Mouse (Mus musculus): ENCODE data around the gene Atg2a. TPM values are rescaled to one million over a fixed set of nuclear protein-coding genes. Genes with fewer than 3 reads are reported as not detected.

Atg2a gene
- total RNA-seq, 2 experiments from 2014 or later, result 40.0 to 41.1 TPM

Small RNA genes lying within 50 kb of the gene (microRNA-seq; reads per million reads assigned to microRNA genes)
- gene Mir192, result 236 reads per million, percentile 57 among the genes with 10 or more reads in this experiment
- 65.7 reads per million, percentile 41 among the genes with 10 or more reads in this experiment for gene Mir194-2

Other genes with a start within 250 kb of the Atg2a start
- gene Capn1, start 225.8 kb upstream of the Atg2a start, total RNA-seq (2021), result 10 to 100 TPM; 28.5 to 43.9 TPM
- 10 to 100 TPM; 45.8 to 48.1 TPM for gene Syvn1, start 195.1 kb upstream of the Atg2a start, total RNA-seq (2021)
- gene Mrpl49, start 183.9 kb upstream of the Atg2a start, total RNA-seq (2021), result 10 to 100 TPM; 55.6 to 63.5 TPM
- 1,000 to 10,000 TPM; 1,446 to 1,549 TPM for gene Fau, start 183.8 kb upstream of the Atg2a start, total RNA-seq (2021)
- 10 to 100 TPM; 28.0 to 31.0 TPM for gene Znhit2, start 180.5 kb upstream of the Atg2a start, total RNA-seq (2021)
- gene Tm7sf2, start 173.3 kb upstream of the Atg2a start, total RNA-seq (2021), result 10 to 100 TPM; 17.0 to 25.1 TPM
- gene Vps51, start 164.4 kb upstream of the Atg2a start, total RNA-seq (2021), result 10 to 100 TPM; 80.2 to 83.4 TPM
- gene Tmem262, start 161.6 kb upstream of the Atg2a start, total RNA-seq (2021), result not detected
- gene Gm28374, start 159.4 kb upstream of the Atg2a start, total RNA-seq (2021), result under 1 TPM in 1 of 2 experiments, not detected in 1; 0.95 TPM
- gene Zfpl1, start 156.7 kb upstream of the Atg2a start, total RNA-seq (2021), result 10 to 100 TPM; 49.6 to 52.9 TPM
- 10 to 100 TPM; 12.4 to 13.7 TPM for gene Cdca5, start 156.7 kb upstream of the Atg2a start, total RNA-seq (2021)
- gene AC131692.1, start 147.2 kb upstream of the Atg2a start, total RNA-seq (2021), result under 1 TPM; 0.62 to 0.98 TPM
- gene Naaladl1, start 135.9 kb upstream of the Atg2a start, total RNA-seq (2021), result 1 to 10 TPM in 1 of 2 experiments, under 1 TPM in 1; 0.73 to 1.1 TPM
- 10 to 100 TPM; 18.6 TPM for gene Sac3d1, start 123.0 kb upstream of the Atg2a start, total RNA-seq (2021)
- gene Snx15, start 113.4 kb upstream of the Atg2a start, total RNA-seq (2021), result 10 to 100 TPM; 27.1 to 27.7 TPM
- gene Batf2, start 100.7 kb upstream of the Atg2a start, total RNA-seq (2021), result 1 to 10 TPM in 1 of 2 experiments, under 1 TPM in 1; 0.81 to 2.0 TPM
- 10 to 100 TPM; 64.2 to 65.1 TPM for gene Arl2, start 100.1 kb upstream of the Atg2a start, total RNA-seq (2021)
- gene Majin, start 57.3 kb upstream of the Atg2a start, total RNA-seq (2021), result 1 to 10 TPM; 2.1 to 3.5 TPM
- 10 to 100 TPM; 40.5 to 50.4 TPM for gene Gpha2, start 15.3 kb upstream of the Atg2a start, total RNA-seq (2021)
- gene Ppp2r5b, start 5.8 kb upstream of the Atg2a start, total RNA-seq (2021), result 10 to 100 TPM; 68.4 to 71.2 TPM
- gene Ehd1, start 35.1 kb downstream of the Atg2a start, total RNA-seq (2021), result 10 to 100 TPM; 88.2 to 90.2 TPM
- 10 to 100 TPM; 18.4 to 20.6 TPM for gene Cdc42bpg, start 64.8 kb downstream of the Atg2a start, total RNA-seq (2021)
- 10 to 100 TPM; 44.3 to 47.5 TPM for gene Men1, start 93.3 kb downstream of the Atg2a start, total RNA-seq (2021)
- 10 to 100 TPM; 61.1 to 62.0 TPM for gene Map4k2, start 99.5 kb downstream of the Atg2a start, total RNA-seq (2021)
- gene Sf1, start 122.0 kb downstream of the Atg2a start, total RNA-seq (2021), result 100 to 1,000 TPM; 270 to 308 TPM
- 100 to 1,000 TPM in 1 of 2 experiments, 10 to 100 TPM in 1; 81.8 to 113 TPM for gene Pygm, start 142.7 kb downstream of the Atg2a start, total RNA-seq (2021)
- gene Rasgrp2, start 157.7 kb downstream of the Atg2a start, total RNA-seq (2021), result 10 to 100 TPM; 48.5 to 55.9 TPM
- 10 to 100 TPM; 17.8 to 18.3 TPM for gene Nrxn2, start 177.1 kb downstream of the Atg2a start, total RNA-seq (2021)